Mouse (Mus musculus) small intestine, adult 2 months (tissue): ENCODE measurements around the gene Eif3i.

ENCODE experiments used
- CTCF ChIP-seq: fragments of 200-500 bp; IDR thresholded peaks from 2 replicates; pipeline ENCODE4 v1.5.1; 2012; ENCODE audit warnings: low read depth, mild to moderate bottlenecking, control low read depth, inconsistent platforms, low read length, moderate library complexity, mixed read lengths; ENCODE audit not compliant: insufficient replicate concordance, insufficient read length; ENCODE audit errors: extremely low read depth
- POLR2A ChIP-seq: fragments of 200-500 bp; IDR thresholded peaks from 2 replicates; pipeline ENCODE4 v1.6.1; 2012; ENCODE audit warnings: low read depth, mild to moderate bottlenecking, control low read depth, inconsistent platforms, low read length, moderate library complexity

- TF ChIP-seq CTCF, result no peak
- TF ChIP-seq POLR2A, result no peak
Observed at GRCm38 (mm10) chr4:129578466-129578865, 22.0 kb downstream of the Eif3i start, which contains the start of gene Fam167b.
